Mouse (Mus musculus): Measurements from ENCODE around the gene Eps15. TPM values are rescaled to one million over a fixed set of nuclear protein-coding genes. Genes with fewer than 3 reads are reported as not detected.

Eps15 gene
- polyA plus RNA-seq, 1 experiment from 2014 or later = 70.4 TPM

DNA sequence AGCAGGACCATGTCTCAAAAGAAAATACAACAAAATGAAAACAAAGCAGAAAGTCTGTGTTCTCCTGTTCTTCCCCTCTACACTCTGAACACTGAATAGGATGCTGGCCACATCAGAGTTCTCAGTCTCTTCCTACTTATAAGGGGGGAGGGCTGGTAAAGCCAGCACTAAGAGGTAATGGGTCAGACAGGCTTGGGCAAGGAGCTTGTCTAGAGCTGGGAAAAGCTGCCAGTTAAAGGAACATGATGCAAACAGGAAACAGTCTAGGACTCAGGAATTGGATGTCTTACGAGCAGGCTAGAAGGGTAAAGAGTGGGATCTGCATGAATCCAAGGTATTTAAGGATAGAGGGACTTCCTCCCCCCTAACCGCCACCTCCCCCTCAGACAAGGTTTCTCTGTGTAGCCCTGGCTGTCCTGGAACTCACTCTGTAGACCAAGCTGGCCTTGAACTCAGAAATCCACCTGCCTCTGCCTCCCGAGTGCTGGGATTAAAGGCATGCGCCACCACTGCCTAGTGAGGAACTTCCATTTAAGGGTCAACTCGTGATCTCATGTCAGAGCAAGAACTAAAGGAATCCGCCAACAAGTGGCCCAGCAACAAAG is 35.0 kb upstream of the Eps15 start:
- WGBS = 76% methylated on average over 6 of the region's 6 CpGs
- no peak for DNase-seq (ENCODE audit: low spot score)
- Histone ChIP-seq H3K36me3 (ENCODE audit: control insufficient read depth, insufficient read depth, low read length) (no peaks in the 10 kb centered on the region), H3K4me3 (ENCODE audit: low read depth, low read length) (no peak overlapping the region), H3K9me3 (ENCODE audit: control insufficient read depth, low read length) (no peaks in the 10 kb centered on the region), H3K4me2 (no peak overlapping the region), H3K27ac (ENCODE audit: low read depth, low read length) (no peak overlapping the region), H3K9ac (ENCODE audit: low read depth, low read length) (no peak overlapping the region), H3K27me3 (replicated peaks; ENCODE audit: control insufficient read depth, insufficient read depth, low read length) (no peaks in the 10 kb centered on the region), H3K4me1 (replicated peaks; ENCODE audit: control insufficient read depth, insufficient read depth, low read length) (no peaks in the 10 kb centered on the region)
- no peak for ATAC-seq (replicated peaks; ENCODE audit: low FRiP score)

DNA sequence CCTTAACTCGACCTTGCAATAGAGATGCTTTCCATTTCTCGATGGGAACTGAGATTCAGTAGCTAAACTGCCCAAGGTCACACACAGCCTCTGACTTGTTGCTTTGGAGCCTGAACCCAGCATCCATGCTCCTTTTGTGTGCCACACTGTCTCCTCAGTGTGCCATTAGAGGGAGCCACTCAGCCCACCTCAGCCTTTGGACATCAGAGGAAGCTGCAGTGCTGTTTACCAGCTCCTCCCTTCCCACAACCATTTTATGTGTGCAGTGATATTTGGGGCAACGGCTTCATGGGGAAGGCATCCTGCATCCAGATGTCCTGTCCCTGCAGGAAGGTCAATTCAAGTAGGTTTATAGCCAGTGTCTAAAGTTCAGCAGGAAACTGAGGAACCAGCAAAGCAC is 28.5 kb upstream of the Eps15 start:
- no peaks in the 10 kb centered on the region for H3K9me3 ChIP-seq (ENCODE audit: control insufficient read depth, low read length)
- no peak overlapping the region for H3K27ac ChIP-seq (ENCODE audit: low read depth, low read length)
- no peak for DNase-seq (ENCODE audit: low spot score)

DNA sequence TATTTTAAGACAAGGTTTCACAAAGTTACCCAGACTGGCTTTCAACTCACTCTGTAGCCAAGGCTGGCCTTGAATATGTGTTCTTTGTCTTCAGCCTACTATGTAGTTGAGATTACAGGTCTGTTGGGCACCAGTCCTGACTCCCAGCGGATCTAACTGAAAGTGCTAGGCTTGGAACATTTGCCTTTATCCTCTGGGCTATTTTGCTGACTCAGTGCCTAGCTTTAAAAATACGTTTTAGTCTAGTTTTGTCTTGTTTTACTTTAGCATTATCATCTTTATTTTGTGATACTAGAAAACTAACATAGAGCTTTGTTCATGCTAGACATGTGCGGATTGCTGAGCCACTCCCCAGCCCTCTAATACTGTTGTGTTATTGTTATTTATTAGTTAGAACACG is 27.9 kb upstream of the Eps15 start:
- H3K27me3 ChIP-seq (replicated peaks; ENCODE audit: control insufficient read depth, insufficient read depth, low read length) = no peaks in the 10 kb centered on the region
- H3K4me1 ChIP-seq (replicated peaks; ENCODE audit: control insufficient read depth, insufficient read depth, low read length) = peaks cover 28% of the 10 kb centered on the region
- H3K9me3 ChIP-seq (ENCODE audit: control insufficient read depth, low read length) = no peaks in the 10 kb centered on the region
- no peak overlapping the region for H3K4me3 ChIP-seq (ENCODE audit: low read depth, low read length)
- H3K4me2 ChIP-seq = no peak overlapping the region
- WGBS = 76% methylated on average over 4 of the region's 4 CpGs
- DNase-seq (ENCODE audit: low spot score) (no peak), ATAC-seq (replicated peaks; ENCODE audit: low FRiP score) (no peak)
- no peak overlapping the region for H3K9ac ChIP-seq (ENCODE audit: low read depth, low read length)
- no peaks in the 10 kb centered on the region for H3K36me3 ChIP-seq (ENCODE audit: control insufficient read depth, insufficient read depth, low read length)
- 0 out of 2 replicates have a peak overlapping the region, but pooled peaks have one; percentile 19 for H3K27ac ChIP-seq (ENCODE audit: low read depth, low read length)

More for the DNA sequence above, 28.5 kb upstream of the Eps15 start:
- Histone ChIP-seq H3K4me3 (ENCODE audit: low read depth, low read length) (no peak overlapping the region), H3K36me3 (ENCODE audit: control insufficient read depth, insufficient read depth, low read length) (no peaks in the 10 kb centered on the region), H3K9ac (ENCODE audit: low read depth, low read length) (no peak overlapping the region), H3K4me1 (replicated peaks; ENCODE audit: control insufficient read depth, insufficient read depth, low read length) (peaks cover 27% of the 10 kb centered on the region), H3K4me2 (no peak overlapping the region), H3K27me3 (replicated peaks; ENCODE audit: control insufficient read depth, insufficient read depth, low read length) (no peaks in the 10 kb centered on the region)
- 0 out of 2 replicates have a peak, but pooled peaks have one; percentile 44 for ATAC-seq (replicated peaks; ENCODE audit: low FRiP score)
- WGBS = 28% methylated on average over 3 of the region's 3 CpGs

DNA sequence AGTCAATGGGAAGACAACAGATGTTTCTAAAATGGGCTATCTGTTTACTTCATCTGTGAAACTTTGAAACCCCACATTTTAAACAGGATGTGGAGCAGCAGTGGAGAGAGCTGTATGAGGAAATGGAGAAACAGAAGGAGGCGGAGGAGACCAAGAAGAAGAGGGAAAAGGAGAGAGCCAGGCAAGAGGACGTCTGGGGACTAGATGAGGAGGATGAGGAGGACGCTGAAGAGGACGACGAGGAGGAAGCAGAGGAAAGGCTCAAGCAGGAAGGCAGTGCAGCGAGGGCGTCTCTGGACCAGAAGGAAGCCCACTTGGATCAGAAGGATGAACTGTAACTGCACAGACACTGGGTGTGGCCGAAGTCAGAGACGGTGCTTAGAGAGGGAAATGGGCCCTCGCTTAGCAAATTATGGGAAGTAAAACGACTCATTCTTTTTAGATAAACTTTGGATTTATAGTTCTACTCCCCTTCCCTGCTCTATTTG is 26.4 kb upstream of the Eps15 start:
- H3K36me3 ChIP-seq (ENCODE audit: control insufficient read depth, insufficient read depth, low read length) = no peaks in the 10 kb centered on the region
- H3K9me3 ChIP-seq (ENCODE audit: control insufficient read depth, low read length) = no peaks in the 10 kb centered on the region
- ATAC-seq (replicated peaks; ENCODE audit: low FRiP score) (no peak), DNase-seq (ENCODE audit: low spot score) (no peak)
- H3K27me3 ChIP-seq (replicated peaks; ENCODE audit: control insufficient read depth, insufficient read depth, low read length) = no peaks in the 10 kb centered on the region
- peak overlapping the region; percentile 78 for H3K27ac ChIP-seq (ENCODE audit: low read depth, low read length)
- H3K9ac ChIP-seq (ENCODE audit: low read depth, low read length) = peak overlapping the region; percentile 15; the same call in 1 of the 2 replicates
- H3K4me2 ChIP-seq = peak overlapping the region; percentile 48
- 30% methylated on average over 11 of the region's 11 CpGs for WGBS
- H3K4me1 ChIP-seq (replicated peaks; ENCODE audit: control insufficient read depth, insufficient read depth, low read length) = peaks cover 32% of the 10 kb centered on the region
- no peak overlapping the region for H3K4me3 ChIP-seq (ENCODE audit: low read depth, low read length)

DNA sequence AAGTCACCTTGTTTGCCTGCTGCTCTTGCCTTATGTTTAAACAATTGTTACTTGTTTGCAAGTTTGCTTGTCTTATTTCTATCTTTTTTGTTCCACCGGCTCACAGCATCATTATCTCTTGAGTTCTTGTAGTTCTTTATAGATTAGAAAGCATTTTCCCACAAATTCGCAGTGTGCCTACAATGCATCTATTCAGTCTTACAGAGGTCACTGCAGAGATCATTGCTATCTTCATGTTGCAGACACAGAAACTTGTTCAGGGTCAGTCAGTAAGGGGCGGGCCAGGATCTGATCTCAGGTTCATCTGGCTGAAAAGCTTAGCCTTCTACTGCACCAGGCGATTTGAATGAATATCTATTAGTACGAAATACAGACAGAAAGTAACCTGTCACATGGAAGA is 25.6 kb upstream of the Eps15 start:
- Histone ChIP-seq H3K27ac (ENCODE audit: low read depth, low read length) (peak overlapping the region; percentile 88), H3K9ac (ENCODE audit: low read depth, low read length) (no peak overlapping the region), H3K27me3 (replicated peaks; ENCODE audit: control insufficient read depth, insufficient read depth, low read length) (no peaks in the 10 kb centered on the region), H3K4me1 (replicated peaks; ENCODE audit: control insufficient read depth, insufficient read depth, low read length) (peaks cover 32% of the 10 kb centered on the region), H3K4me2 (peak overlapping the region; percentile 50), H3K36me3 (ENCODE audit: control insufficient read depth, insufficient read depth, low read length) (no peaks in the 10 kb centered on the region), H3K4me3 (ENCODE audit: low read depth, low read length) (no peak overlapping the region), H3K9me3 (ENCODE audit: control insufficient read depth, low read length) (no peaks in the 10 kb centered on the region)
- ATAC-seq (replicated peaks; ENCODE audit: low FRiP score) (peak; percentile 82), DNase-seq (ENCODE audit: low spot score) (no peak)
- WGBS = 39% methylated on average over 5 of the region's 5 CpGs

DNA sequence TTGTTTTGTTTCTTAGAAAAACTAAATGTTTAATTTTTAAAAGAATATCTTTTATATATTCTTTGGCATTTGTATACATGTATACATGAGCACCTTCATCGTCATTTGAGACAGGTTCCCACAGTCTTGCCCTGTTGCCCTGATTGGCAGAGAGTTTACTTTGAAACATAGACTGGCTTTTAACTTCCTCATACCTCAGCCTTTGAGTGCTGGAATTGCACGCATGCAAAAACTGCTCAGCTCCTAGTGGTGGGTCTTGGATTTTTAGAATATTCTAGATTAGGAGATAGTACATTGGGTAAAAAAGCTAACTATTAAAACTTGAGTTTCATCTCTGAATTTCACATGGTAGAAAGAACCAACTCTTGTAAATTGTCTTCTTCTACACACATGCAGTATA is 24.7 kb upstream of the Eps15 start:
- H3K4me3 ChIP-seq (ENCODE audit: low read depth, low read length) = no peak overlapping the region
- H3K4me1 ChIP-seq (replicated peaks; ENCODE audit: control insufficient read depth, insufficient read depth, low read length) = peaks cover 32% of the 10 kb centered on the region
- no peaks in the 10 kb centered on the region for H3K36me3 ChIP-seq (ENCODE audit: control insufficient read depth, insufficient read depth, low read length)
- WGBS = 41% methylated on average over 2 of the region's 2 CpGs
- ATAC-seq (replicated peaks; ENCODE audit: low FRiP score) = no peak
- H3K27me3 ChIP-seq (replicated peaks; ENCODE audit: control insufficient read depth, insufficient read depth, low read length) = no peaks in the 10 kb centered on the region
- peak overlapping the region; percentile 88 for H3K27ac ChIP-seq (ENCODE audit: low read depth, low read length)
- H3K4me2 ChIP-seq = peak overlapping the region; percentile 50
- no peak overlapping the region for H3K9ac ChIP-seq (ENCODE audit: low read depth, low read length)
- DNase-seq (ENCODE audit: low spot score) = no peak
- H3K9me3 ChIP-seq (ENCODE audit: control insufficient read depth, low read length) = no peaks in the 10 kb centered on the region

DNA sequence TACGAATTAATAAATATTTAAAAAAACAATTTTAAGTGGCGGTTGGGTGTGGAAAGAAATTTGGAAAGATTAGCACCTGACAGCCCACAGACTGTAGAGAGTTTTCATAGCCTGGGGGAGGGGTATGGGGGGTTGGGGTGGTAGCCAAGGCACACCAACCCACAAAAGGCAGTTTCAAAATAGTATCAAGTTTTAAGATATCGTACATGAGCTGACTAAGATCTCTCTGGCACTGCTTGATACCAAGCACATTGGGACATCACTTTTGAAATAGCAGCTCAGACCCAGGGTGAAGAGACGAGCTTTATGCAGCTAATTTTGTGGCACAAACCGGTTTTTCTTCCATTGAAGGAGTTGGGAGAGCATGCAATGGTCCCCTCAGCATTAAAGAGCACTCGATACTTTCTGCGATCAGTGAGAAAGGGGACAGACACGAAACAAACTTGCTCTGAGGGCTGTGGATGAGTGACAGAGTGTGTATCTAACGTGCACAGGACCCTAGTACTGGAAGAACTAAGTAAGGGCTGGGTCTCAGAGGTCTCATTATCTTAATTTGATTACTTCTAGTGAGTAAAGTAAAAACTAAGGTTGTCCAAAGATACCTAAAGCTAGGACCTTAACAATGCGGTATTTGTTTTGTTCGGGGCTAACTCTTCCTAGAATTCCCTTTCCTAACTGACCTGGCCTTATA is 24.2 kb upstream of the Eps15 start:
- DNase-seq (ENCODE audit: low spot score) = no peak
- 52% methylated on average over 11 of the region's 11 CpGs for WGBS
- peak; percentile 75 for ATAC-seq (replicated peaks; ENCODE audit: low FRiP score)

DNA sequence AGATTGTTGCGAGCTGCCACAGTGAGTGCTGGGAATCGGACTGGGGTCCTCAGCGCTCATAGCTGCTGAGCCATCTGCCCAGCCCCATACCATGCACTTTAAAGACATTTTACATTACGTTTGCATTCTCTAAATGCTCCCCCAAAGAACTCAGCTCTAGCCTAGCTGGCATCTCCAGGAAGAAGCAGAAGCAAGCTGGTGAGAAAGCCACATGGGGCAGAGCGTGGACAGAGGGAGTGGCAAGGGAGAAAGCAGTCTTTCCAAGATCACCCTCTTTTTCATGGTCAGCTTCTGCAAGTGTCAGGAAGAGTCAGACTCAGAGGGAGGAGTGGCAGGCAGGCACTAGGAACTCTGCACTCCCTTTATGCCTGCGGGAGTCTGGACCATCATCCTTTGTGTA is 23.3 kb upstream of the Eps15 start:
- H3K27ac ChIP-seq (ENCODE audit: low read depth, low read length) = peak overlapping the region; percentile 88

More for the DNA sequence above, 24.2 kb upstream of the Eps15 start:
- Histone ChIP-seq H3K27me3 (replicated peaks; ENCODE audit: control insufficient read depth, insufficient read depth, low read length) (no peaks in the 10 kb centered on the region), H3K4me1 (replicated peaks; ENCODE audit: control insufficient read depth, insufficient read depth, low read length) (peaks cover 32% of the 10 kb centered on the region), H3K27ac (ENCODE audit: low read depth, low read length) (peak overlapping the region; percentile 88), H3K4me2 (peak overlapping the region; percentile 50), H3K9ac (ENCODE audit: low read depth, low read length) (peak overlapping the region; percentile 43; the same call in 1 of the 2 replicates), H3K36me3 (ENCODE audit: control insufficient read depth, insufficient read depth, low read length) (no peaks in the 10 kb centered on the region), H3K4me3 (ENCODE audit: low read depth, low read length) (no peak overlapping the region), H3K9me3 (ENCODE audit: control insufficient read depth, low read length) (no peaks in the 10 kb centered on the region)

DNA sequence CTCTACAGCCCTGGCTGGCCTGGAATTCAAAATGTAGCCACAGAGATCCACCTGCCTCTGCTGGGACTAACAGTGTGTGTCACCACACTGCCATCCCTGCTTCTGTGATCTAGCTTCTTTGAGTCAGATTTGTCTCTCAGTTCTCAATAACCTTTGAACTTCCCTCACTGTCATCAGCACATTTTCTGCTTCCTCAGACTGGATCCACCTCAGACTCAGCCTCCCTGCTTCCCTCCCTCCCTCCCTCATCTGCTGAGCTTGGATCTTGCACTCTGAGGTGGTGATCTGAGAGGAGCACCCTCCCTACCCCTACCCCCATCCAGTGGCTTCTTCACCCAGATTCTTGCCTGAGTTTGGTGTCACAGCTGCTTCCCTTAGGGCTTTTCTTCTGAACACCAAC is 22.4 kb upstream of the Eps15 start:
- no peaks in the 10 kb centered on the region for H3K9me3 ChIP-seq (ENCODE audit: control insufficient read depth, low read length)
- ATAC-seq (replicated peaks; ENCODE audit: low FRiP score) (no peak), DNase-seq (ENCODE audit: low spot score) (no peak)
- H3K4me1 ChIP-seq (replicated peaks; ENCODE audit: control insufficient read depth, insufficient read depth, low read length) = peaks cover 30% of the 10 kb centered on the region
- no peak overlapping the region for H3K9ac ChIP-seq (ENCODE audit: low read depth, low read length)
- no peak overlapping the region for H3K27ac ChIP-seq (ENCODE audit: low read depth, low read length)
- H3K4me2 ChIP-seq = no peak overlapping the region
- no peaks in the 10 kb centered on the region for H3K36me3 ChIP-seq (ENCODE audit: control insufficient read depth, insufficient read depth, low read length)
- H3K27me3 ChIP-seq (replicated peaks; ENCODE audit: control insufficient read depth, insufficient read depth, low read length) = no peaks in the 10 kb centered on the region
- H3K4me3 ChIP-seq (ENCODE audit: low read depth, low read length) = no peak overlapping the region

More for the DNA sequence above, 23.3 kb upstream of the Eps15 start:
- no peak for ATAC-seq (replicated peaks; ENCODE audit: low FRiP score)
- no peak overlapping the region for H3K4me2 ChIP-seq
- WGBS = 88% methylated on average over 6 of the region's 6 CpGs
- H3K27me3 ChIP-seq (replicated peaks; ENCODE audit: control insufficient read depth, insufficient read depth, low read length) = no peaks in the 10 kb centered on the region
- no peaks in the 10 kb centered on the region for H3K9me3 ChIP-seq (ENCODE audit: control insufficient read depth, low read length)
- no peak overlapping the region for H3K4me3 ChIP-seq (ENCODE audit: low read depth, low read length)
- peaks cover 30% of the 10 kb centered on the region for H3K4me1 ChIP-seq (replicated peaks; ENCODE audit: control insufficient read depth, insufficient read depth, low read length)
- no peaks in the 10 kb centered on the region for H3K36me3 ChIP-seq (ENCODE audit: control insufficient read depth, insufficient read depth, low read length)
- H3K9ac ChIP-seq (ENCODE audit: low read depth, low read length) = no peak overlapping the region
- DNase-seq (ENCODE audit: low spot score) = no peak
